Mouse (Mus musculus): ENCODE data around the gene Mum1. TPM values are rescaled to one million over a fixed set of nuclear protein-coding genes. Genes with fewer than 3 reads are reported as not detected.

Gene Mum1
- total RNA-seq, 2 experiments from 2014 or later: 45.5 to 46.2 TPM

GRCm38 (mm10) chr10:80248971-80249640 lies 22.9 kb downstream of the Mum1 start, which contains the start of gene Ndufs7:
Gene Ndufs7 (plus strand): TSS chr10:80249121.
- peak; percentile 90 for ATAC-seq (ENCODE audit: poor library complexity, severe bottlenecking)

- no peak for ATAC-seq (ENCODE audit: poor library complexity, severe bottlenecking)
Measured at GRCm38 (mm10) chr10:80250059-80250458, 23.8 kb downstream of the Mum1 start.

GRCm38 (mm10) chr10:80250573-80250972 lies 24.3 kb downstream of the Mum1 start:
- ATAC-seq (ENCODE audit: poor library complexity, severe bottlenecking): no peak

- no peak for ATAC-seq (ENCODE audit: poor library complexity, severe bottlenecking)
Measured at GRCm38 (mm10) chr10:80252011-80252410, 25.8 kb downstream of the Mum1 start.

GRCm38 (mm10) chr10:80252493-80253274 lies 26.4 kb downstream of the Mum1 start:
- no peak for ATAC-seq (ENCODE audit: poor library complexity, severe bottlenecking)

GRCm38 (mm10) chr10:80253551-80253950 lies 27.3 kb downstream of the Mum1 start:
- no peak for ATAC-seq (ENCODE audit: poor library complexity, severe bottlenecking)

- no peak for ATAC-seq (ENCODE audit: poor library complexity, severe bottlenecking)
Measured at GRCm38 (mm10) chr10:80254331-80255297, 28.4 kb downstream of the Mum1 start.

- ATAC-seq (ENCODE audit: poor library complexity, severe bottlenecking): no peak
Measured at GRCm38 (mm10) chr10:80255881-80256535, 29.8 kb downstream of the Mum1 start.

GRCm38 (mm10) chr10:80257936-80258335 lies 31.7 kb downstream of the Mum1 start:
- ATAC-seq (ENCODE audit: poor library complexity, severe bottlenecking): no peak

GRCm38 (mm10) chr10:80258752-80259462 lies 32.7 kb downstream of the Mum1 start:
- no peak for ATAC-seq (ENCODE audit: poor library complexity, severe bottlenecking)

GRCm38 (mm10) chr10:80259463-80259805 lies 33.2 kb downstream of the Mum1 start:
- ATAC-seq (ENCODE audit: poor library complexity, severe bottlenecking): no peak

GRCm38 (mm10) chr10:80259861-80260641 lies 33.8 kb downstream of the Mum1 start:
- ATAC-seq (ENCODE audit: poor library complexity, severe bottlenecking): no peak

- peak; percentile 62 for ATAC-seq (ENCODE audit: poor library complexity, severe bottlenecking)
Measured at GRCm38 (mm10) chr10:80260642-80261584, 34.7 kb downstream of the Mum1 start, which contains the start of the genes Gamt and Dazap1. Gene Gamt (minus strand): TSS chr10:80261012. Gene Dazap1 (plus strand): TSS chr10:80261486.

- ATAC-seq (ENCODE audit: poor library complexity, severe bottlenecking): peak; percentile 62
Measured at GRCm38 (mm10) chr10:80261585-80261968, 35.3 kb downstream of the Mum1 start.

- ATAC-seq (ENCODE audit: poor library complexity, severe bottlenecking): no peak
Measured at GRCm38 (mm10) chr10:80262169-80262568, 35.9 kb downstream of the Mum1 start.

GRCm38 (mm10) chr10:80262776-80263365 lies 36.6 kb downstream of the Mum1 start:
- no peak for ATAC-seq (ENCODE audit: poor library complexity, severe bottlenecking)

- peak; percentile 67 for ATAC-seq (ENCODE audit: poor library complexity, severe bottlenecking)
Measured at GRCm38 (mm10) chr10:80264341-80265148, 38.3 kb downstream of the Mum1 start.

Data from megakaryocyte, adult 5-6 weeks (primary cell).